Mouse (Mus musculus): ENCODE data around the gene Ptgs1.
"Not testable (repeated sequence)": the region's sequence is repeated elsewhere in the genome, so short reads cannot be mapped to it uniquely, and the experiment has no call there.

The Ptgs1 gene

GRCm38 (mm10) chr2:36230366-36230765 is at the start of gene Ptgs1:
Ptgs1 (plus strand) TSS chr2:36230426.
- DNase-seq (ENCODE audit: low spot score) = peak; percentile 39

GRCm38 (mm10) chr2:36181587-36182368 is 48.4 kb upstream of the Ptgs1 start:
- DNase-seq (ENCODE audit: low spot score) = not testable (repeated sequence)

GRCm38 (mm10) chr2:36183278-36183677 is 46.9 kb upstream of the Ptgs1 start:
- DNase-seq (ENCODE audit: low spot score) = peak; percentile 22

GRCm38 (mm10) chr2:36184192-36184591 is 46.0 kb upstream of the Ptgs1 start:
- no peak for DNase-seq (ENCODE audit: low spot score)

- DNase-seq (ENCODE audit: low spot score) = no peak
Measured at GRCm38 (mm10) chr2:36184876-36185275, 45.4 kb upstream of the Ptgs1 start.

- DNase-seq (ENCODE audit: low spot score) = not testable (repeated sequence)
Measured at GRCm38 (mm10) chr2:36189200-36189599, 41.0 kb upstream of the Ptgs1 start.

- no peak for DNase-seq (ENCODE audit: low spot score)
Measured at GRCm38 (mm10) chr2:36191098-36191941, 38.9 kb upstream of the Ptgs1 start.

GRCm38 (mm10) chr2:36197021-36197420 is 33.2 kb upstream of the Ptgs1 start:
- DNase-seq (ENCODE audit: low spot score) = no peak

- peak; percentile 59 for DNase-seq (ENCODE audit: low spot score)
Measured at GRCm38 (mm10) chr2:36197919-36198881, 32.0 kb upstream of the Ptgs1 start.

- no peak for DNase-seq (ENCODE audit: low spot score)
Measured at GRCm38 (mm10) chr2:36198882-36199262, 31.4 kb upstream of the Ptgs1 start.

GRCm38 (mm10) chr2:36200813-36201212 is 29.4 kb upstream of the Ptgs1 start:
- no peak for DNase-seq (ENCODE audit: low spot score)

- DNase-seq (ENCODE audit: low spot score) = no peak
Measured at GRCm38 (mm10) chr2:36201756-36202610, 28.2 kb upstream of the Ptgs1 start.

GRCm38 (mm10) chr2:36202611-36202880 is 27.7 kb upstream of the Ptgs1 start:
- no peak for DNase-seq (ENCODE audit: low spot score)

- DNase-seq (ENCODE audit: low spot score) = peak; percentile 32
Measured at GRCm38 (mm10) chr2:36203011-36203825, 27.0 kb upstream of the Ptgs1 start.

GRCm38 (mm10) chr2:36204595-36204994 is 25.6 kb upstream of the Ptgs1 start:
- no peak for DNase-seq (ENCODE audit: low spot score)

- no peak for DNase-seq (ENCODE audit: low spot score)
Measured at GRCm38 (mm10) chr2:36207071-36207470, 23.2 kb upstream of the Ptgs1 start.

- DNase-seq (ENCODE audit: low spot score) = no peak
Measured at GRCm38 (mm10) chr2:36210796-36211195, 19.4 kb upstream of the Ptgs1 start.

- DNase-seq (ENCODE audit: low spot score) = no peak
Measured at GRCm38 (mm10) chr2:36211785-36212184, 18.4 kb upstream of the Ptgs1 start.

- no peak for DNase-seq (ENCODE audit: low spot score)
Measured at GRCm38 (mm10) chr2:36213108-36213507, 17.1 kb upstream of the Ptgs1 start.

- DNase-seq (ENCODE audit: low spot score) = peak; percentile 86
Measured at GRCm38 (mm10) chr2:36214023-36214422, 16.2 kb upstream of the Ptgs1 start.
